Mouse (Mus musculus) naive thymus-derived CD4-positive, alpha-beta T cell, adult 2 months (primary cell): ENCODE data around the gene Msh5.
"Not testable (repeated sequence)": the region's sequence is repeated elsewhere in the genome, so short reads cannot be mapped to it uniquely, and the experiment has no call there.

Experiments used
- DNase-seq: peaks from one replicate; pipeline ENCODE4 v3.0.0-alpha.2; 2011; ENCODE audit warnings: low read depth

The Msh5 gene

GRCm38 (mm10) chr17:35048932-35049440 is 2.4 kb upstream of the Msh5 start:
- DNase-seq, result peak; percentile 31

- peak; percentile 75 for DNase-seq
These were observed 1.8 kb upstream of the Msh5 start for GRCm38 (mm10) chr17:35048149-35048931.

- DNase-seq, result peak; percentile 27
These were observed 1.1 kb upstream of the Msh5 start for GRCm38 (mm10) chr17:35047688-35048087.

- DNase-seq, result no peak
These were observed 501 bp downstream of the Msh5 start for GRCm38 (mm10) chr17:35045807-35046680.

- DNase-seq, result no peak
These were observed 1.4 kb downstream of the Msh5 start for GRCm38 (mm10) chr17:35044904-35045806.

- no peak for DNase-seq
These were observed 2.8 kb downstream of the Msh5 start for GRCm38 (mm10) chr17:35043794-35044193.

GRCm38 (mm10) chr17:35039121-35039873 is 7.2 kb downstream of the Msh5 start:
- DNase-seq, result no peak

GRCm38 (mm10) chr17:35034896-35035295 is 11.6 kb downstream of the Msh5 start:
- DNase-seq, result no peak

- DNase-seq, result not testable (repeated sequence)
These were observed 12.8 kb downstream of the Msh5 start for GRCm38 (mm10) chr17:35033703-35034102.

- DNase-seq, result no peak
These were observed 14.1 kb downstream of the Msh5 start for GRCm38 (mm10) chr17:35032323-35032870.

- no peak for DNase-seq
These were observed 14.7 kb downstream of the Msh5 start for GRCm38 (mm10) chr17:35031880-35032279.

GRCm38 (mm10) chr17:35031272-35031671 is 15.3 kb downstream of the Msh5 start:
- DNase-seq, result no peak

GRCm38 (mm10) chr17:35029691-35030532 is 16.6 kb downstream of the Msh5 start:
- peak; percentile 57 for DNase-seq

GRCm38 (mm10) chr17:35028315-35028714 is 18.2 kb downstream of the Msh5 start:
- DNase-seq, result no peak

GRCm38 (mm10) chr17:35027277-35028068 is 19.1 kb downstream of the Msh5 start, which contains the start of gene Sapcd1:
Gene Sapcd1, minus strand, starts transcription at chr17:35028016.
- DNase-seq, result no peak

GRCm38 (mm10) chr17:35026206-35026605 is 20.3 kb downstream of the Msh5 start:
- DNase-seq, result no peak

- DNase-seq, result no peak
These were observed 21.7 kb downstream of the Msh5 start for GRCm38 (mm10) chr17:35024691-35025488.

GRCm38 (mm10) chr17:35024261-35024660 is 22.3 kb downstream of the Msh5 start:
- DNase-seq, result no peak
